Mouse (Mus musculus) heart, embryonic 12.5 days (tissue): ENCODE results near the gene Cdkal1. TPM values are rescaled to one million over a fixed set of nuclear protein-coding genes. Genes with fewer than 3 reads are reported as not detected.

Experiments
- ATAC-seq: fragments of 200-750 bp; cut with Nextera tagmentation; 2 replicates; pipeline ENCODE4 v1.8.0; 2017; ENCODE audit warnings: moderate TSS enrichment, moderate library complexity; ENCODE audit not compliant: insufficient number of reproducible peaks, low FRiP score
- H3K27ac ChIP-seq: fragments of 300-500 bp; sonication (generic); 2 replicates; pipeline ENCODE4 v1.5.1; 2016; ENCODE audit warnings: mild to moderate bottlenecking, moderate library complexity; ENCODE audit not compliant: poor library complexity, severe bottlenecking
- H3K27me3 ChIP-seq: fragments of 300-500 bp; sonication (generic); replicated peaks from 2 replicates; pipeline ENCODE4 v1.6.1; 2016; ENCODE audit warnings: mild to moderate bottlenecking, moderate library complexity
- H3K36me3 ChIP-seq: fragments of 300-500 bp; sonication (generic); 2 replicates; pipeline ENCODE4 v1.6.1; 2016; ENCODE audit warnings: mild to moderate bottlenecking, moderate library complexity
- H3K4me1 ChIP-seq: fragments of 300-500 bp; sonication (generic); replicated peaks from 2 replicates; pipeline ENCODE4 v1.6.1; 2016; ENCODE audit warnings: mild to moderate bottlenecking
- H3K4me2 ChIP-seq: fragments of 300-500 bp; sonication (generic); 2 replicates; pipeline ENCODE4 v1.6.1; 2016; ENCODE audit warnings: mild to moderate bottlenecking, moderate library complexity
- H3K4me3 ChIP-seq: fragments of 300-500 bp; sonication (generic); 2 replicates; pipeline ENCODE4 v1.5.1; 2016; ENCODE audit warnings: mild to moderate bottlenecking
- H3K9ac ChIP-seq: fragments of 300-500 bp; sonication (generic); 2 replicates; pipeline ENCODE4 v1.6.1; 2016; ENCODE audit warnings: mild to moderate bottlenecking, moderate library complexity
- H3K9me3 ChIP-seq: fragments of 300-500 bp; sonication (generic); replicated peaks from 2 replicates; pipeline ENCODE4 v1.6.1; 2016; ENCODE audit warnings: mild to moderate bottlenecking, moderate library complexity
- WGBS: fragments of 180-500 bp; shearing (Covaris S2); methylation state at CpG from one replicate; pipeline ENCODE4 v1.1.7; 2016; 5-methylcytosine and 5-hydroxymethylcytosine counted together
- polyA plus RNA-seq: library from polyadenylated mRNA; unstranded; fragments of >200 nt; fragmentation: Nextera tagmentation; extraction: Ambion mirVana; gene quantifications from 2 replicates; pipeline ENCODE4 v1.2.1, GENCODE M21; 2016

Gene Cdkal1
- polyA plus RNA-seq, 1 experiment from 2014 or later = 25.9 TPM

- H3K36me3 ChIP-seq = no peaks in the 10 kb centered on the region
- no peak for ATAC-seq
- 75% methylated on average over 13 of the region's 13 CpGs for WGBS
- H3K9me3 ChIP-seq = no peaks in the 10 kb centered on the region
- no peaks in the 10 kb centered on the region for H3K27me3 ChIP-seq
- no peak overlapping the region for H3K9ac ChIP-seq
- H3K4me1 ChIP-seq = no peaks in the 10 kb centered on the region
- no peak overlapping the region for H3K4me2 ChIP-seq
- no peak overlapping the region for H3K4me3 ChIP-seq
- H3K27ac ChIP-seq = no peak overlapping the region
Observed at GRCm38 (mm10) chr13:29150120-29150519, 705.4 kb downstream of the Cdkal1 start.

DNA sequence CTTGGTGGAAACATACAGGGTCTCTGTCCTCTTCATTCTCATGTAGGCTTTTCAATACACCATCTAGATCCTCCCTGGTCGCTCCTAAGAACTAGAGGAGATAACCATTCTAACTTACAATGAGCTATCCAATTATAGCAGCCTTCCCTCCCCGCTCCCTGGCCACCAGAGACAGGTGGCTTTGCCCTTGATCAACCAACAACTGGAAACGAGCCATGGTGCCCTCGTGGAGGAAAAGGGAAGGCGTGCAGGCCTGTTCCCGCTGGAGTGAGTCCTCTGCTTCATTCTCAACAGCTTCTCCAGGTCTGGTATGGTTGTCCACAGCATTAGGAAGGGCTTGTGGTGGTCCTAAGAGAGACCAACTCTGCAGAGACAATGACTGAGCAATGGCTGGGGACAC lies 706.1 kb downstream of the Cdkal1 start:
- no peaks in the 10 kb centered on the region for H3K36me3 ChIP-seq
- no peak overlapping the region for H3K27ac ChIP-seq
- H3K4me2 ChIP-seq = no peak overlapping the region
- no peaks in the 10 kb centered on the region for H3K27me3 ChIP-seq
- H3K9ac ChIP-seq = no peak overlapping the region
- 78% methylated on average over 6 of the region's 6 CpGs for WGBS
- no peaks in the 10 kb centered on the region for H3K4me1 ChIP-seq
- no peak for ATAC-seq
- no peaks in the 10 kb centered on the region for H3K9me3 ChIP-seq
- no peak overlapping the region for H3K4me3 ChIP-seq

GRCm38 (mm10) chr13:29148616-29149015 lies 706.9 kb downstream of the Cdkal1 start:
- no peak for ATAC-seq
- Histone ChIP-seq H3K9ac (no peak overlapping the region), H3K36me3 (no peaks in the 10 kb centered on the region), H3K9me3 (no peaks in the 10 kb centered on the region), H3K27me3 (no peaks in the 10 kb centered on the region), H3K27ac (no peak overlapping the region), H3K4me1 (no peaks in the 10 kb centered on the region), H3K4me3 (no peak overlapping the region), H3K4me2 (no peak overlapping the region)
- WGBS = 70% methylated on average over 9 of the region's 9 CpGs

Other genes with a start within 250 kb of the Cdkal1 start
- gene E2f3, start 130.4 kb upstream of the Cdkal1 start, polyA plus RNA-seq = 13.5 and 14.5 TPM in 2 replicates